Mouse (Mus musculus): ENCODE measurements around the gene Ano8.

Gene Ano8

GRCm38 (mm10) chr8:71498816-71499690, 13.3 kb upstream of the Ano8 start:
- no peak for DNase-seq

GRCm38 (mm10) chr8:71497881-71498501, 12.2 kb upstream of the Ano8 start:
- peak in 1 of 2 experiments; percentile 9 for DNase-seq

- DNase-seq: peak in 1 of 2 experiments; percentile 46
Measured at GRCm38 (mm10) chr8:71497077-71497645, 11.4 kb upstream of the Ano8 start.

- peak; percentile 74 to 80 for DNase-seq
Measured at GRCm38 (mm10) chr8:71496481-71496880, 10.7 kb upstream of the Ano8 start.

- DNase-seq: peak in 1 of 2 experiments; percentile 18
Measured at GRCm38 (mm10) chr8:71495811-71496210, 10.0 kb upstream of the Ano8 start.

- peak; percentile 85 to 88 for DNase-seq
Measured at GRCm38 (mm10) chr8:71495039-71495438, 9.3 kb upstream of the Ano8 start.

- DNase-seq: peak; percentile 81 to 87
Measured at GRCm38 (mm10) chr8:71488454-71488853, 2.7 kb upstream of the Ano8 start.

- DNase-seq: peak; percentile 78 to 80
Measured at GRCm38 (mm10) chr8:71487691-71488445, 2.1 kb upstream of the Ano8 start, which contains the start of gene Gtpbp3. Gene Gtpbp3, plus strand, starts transcription at chr8:71488103.

- DNase-seq: no peak
Measured at GRCm38 (mm10) chr8:71486136-71486529, 370 bp upstream of the Ano8 start.

- no peak for DNase-seq
Measured at GRCm38 (mm10) chr8:71484736-71485135, 1.0 kb downstream of the Ano8 start.

- DNase-seq: no peak
Measured at GRCm38 (mm10) chr8:71483932-71484331, 1.8 kb downstream of the Ano8 start.

GRCm38 (mm10) chr8:71478943-71479342, 6.8 kb downstream of the Ano8 start:
- no peak for DNase-seq

GRCm38 (mm10) chr8:71477196-71477845, 8.4 kb downstream of the Ano8 start:
- peak in 1 of 2 experiments; percentile 52 for DNase-seq

GRCm38 (mm10) chr8:71476099-71476940, 9.4 kb downstream of the Ano8 start:
- DNase-seq: peak; percentile 82 to 89

- DNase-seq: no peak
Measured at GRCm38 (mm10) chr8:71475702-71476075, 10.1 kb downstream of the Ano8 start.

GRCm38 (mm10) chr8:71474785-71475701, 10.7 kb downstream of the Ano8 start:
- peak; percentile 57 to 60 for DNase-seq

- DNase-seq: no peak
Measured at GRCm38 (mm10) chr8:71474344-71474743, 11.4 kb downstream of the Ano8 start.

GRCm38 (mm10) chr8:71472601-71473386, 13.0 kb downstream of the Ano8 start:
- DNase-seq: no peak

GRCm38 (mm10) chr8:71471861-71472260, 13.9 kb downstream of the Ano8 start:
- no peak for DNase-seq

GRCm38 (mm10) chr8:71470913-71471255, 14.9 kb downstream of the Ano8 start:
- no peak for DNase-seq

All from cerebellum, postnatal 36 days (tissue).